Mouse (Mus musculus) kidney, postnatal 14 days (tissue): ENCODE measurements around the gene Pyroxd1.

Experiments
- DNase-seq: peaks from one replicate; pipeline ENCODE4 v3.0.0; 2022; ENCODE audit warnings: mixed read lengths

The Pyroxd1 gene

DNA sequence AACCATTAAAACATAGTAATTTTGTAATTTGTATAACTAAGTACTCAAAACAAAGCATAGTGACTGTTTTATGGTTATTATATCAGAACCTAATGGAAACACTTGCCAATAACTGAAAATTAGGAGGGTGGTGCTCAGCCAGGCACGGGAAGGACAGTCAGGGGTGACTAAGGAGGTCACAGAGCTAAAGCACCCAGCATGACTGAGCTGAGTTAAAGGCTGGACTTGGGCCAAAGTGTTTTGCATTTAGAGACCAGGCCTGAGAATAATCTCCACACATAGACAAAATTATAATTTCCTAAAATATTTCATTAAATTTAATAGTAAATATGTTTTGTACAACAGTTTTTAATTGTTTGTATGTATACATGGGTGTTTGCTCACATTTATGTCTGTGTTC, 31.6 kb downstream of the Pyroxd1 start:
- DNase-seq, result no peak

DNA sequence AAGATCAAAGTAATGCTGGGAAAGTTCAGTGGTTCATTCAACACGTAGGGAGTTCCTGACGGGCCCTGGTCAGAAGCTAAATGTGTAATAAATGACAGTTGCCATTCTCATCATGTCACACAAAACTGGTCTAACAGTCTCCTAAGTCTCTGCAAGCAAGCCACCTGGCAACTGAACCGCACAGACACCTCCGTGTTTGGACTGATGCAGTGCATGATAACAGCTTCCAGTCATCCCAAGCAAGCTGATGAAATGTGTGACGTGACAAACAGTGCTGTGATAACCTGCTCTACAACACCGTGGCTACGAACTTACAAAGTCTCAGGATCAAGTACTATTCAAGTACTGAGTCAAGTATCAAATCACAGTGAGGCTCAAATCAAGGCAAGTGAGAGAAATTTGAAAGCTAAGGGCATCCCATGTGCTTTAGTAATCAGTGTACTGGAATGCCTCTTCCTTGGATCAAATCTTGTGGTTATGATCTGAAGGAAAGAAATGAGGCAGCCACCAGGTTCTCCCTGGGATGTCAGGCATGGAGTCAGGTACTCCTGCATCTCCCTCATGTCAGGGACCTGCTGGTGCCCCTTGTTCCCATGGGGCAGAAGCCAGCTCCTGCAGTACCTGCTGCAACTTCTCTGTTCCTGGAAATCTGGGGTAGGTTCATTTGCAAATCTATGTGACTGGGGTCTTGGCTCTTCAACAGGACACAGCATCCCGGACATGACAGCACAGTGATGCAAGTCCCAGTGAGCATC, 33.3 kb downstream of the Pyroxd1 start:
- no peak for DNase-seq

DNA sequence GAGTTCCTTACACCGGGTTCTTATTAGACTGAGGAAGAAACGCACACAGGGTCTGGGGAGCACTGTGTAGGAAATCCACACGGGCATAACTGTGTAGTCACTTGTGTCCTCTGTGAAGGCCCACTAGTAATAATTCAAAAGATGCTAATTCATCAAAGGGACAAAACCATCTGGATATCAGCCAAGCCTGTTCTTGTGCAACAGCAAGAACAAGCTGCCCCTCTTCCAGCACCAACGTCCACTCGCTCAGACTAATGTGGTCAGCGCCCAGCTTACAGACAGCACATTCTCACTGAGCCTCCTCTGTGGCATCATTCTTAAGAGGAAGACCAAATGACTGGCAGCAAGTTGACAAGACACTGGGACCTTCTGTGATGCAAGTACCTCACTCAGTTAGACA, 34.5 kb downstream of the Pyroxd1 start:
- no peak for DNase-seq

DNA sequence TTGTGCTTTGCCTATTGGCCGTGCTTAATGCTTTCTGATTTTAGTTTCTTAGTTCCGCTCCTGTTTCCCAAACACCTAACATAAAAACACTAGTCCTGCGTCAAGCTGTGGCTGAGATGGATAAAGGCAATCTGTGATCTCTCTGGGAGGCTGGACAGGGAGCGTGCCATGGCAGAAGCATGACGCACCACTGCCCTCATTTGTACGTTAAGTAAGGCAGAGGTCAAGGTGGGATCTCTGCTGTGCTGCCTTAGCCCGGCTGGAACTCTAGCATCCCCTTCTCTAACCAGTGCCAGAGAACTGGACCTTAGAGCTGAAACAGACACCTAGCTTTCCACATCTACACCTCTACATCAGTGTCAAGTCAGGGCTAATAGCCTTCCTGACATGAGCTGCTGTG, 36.2 kb downstream of the Pyroxd1 start:
- DNase-seq, result no peak

DNA sequence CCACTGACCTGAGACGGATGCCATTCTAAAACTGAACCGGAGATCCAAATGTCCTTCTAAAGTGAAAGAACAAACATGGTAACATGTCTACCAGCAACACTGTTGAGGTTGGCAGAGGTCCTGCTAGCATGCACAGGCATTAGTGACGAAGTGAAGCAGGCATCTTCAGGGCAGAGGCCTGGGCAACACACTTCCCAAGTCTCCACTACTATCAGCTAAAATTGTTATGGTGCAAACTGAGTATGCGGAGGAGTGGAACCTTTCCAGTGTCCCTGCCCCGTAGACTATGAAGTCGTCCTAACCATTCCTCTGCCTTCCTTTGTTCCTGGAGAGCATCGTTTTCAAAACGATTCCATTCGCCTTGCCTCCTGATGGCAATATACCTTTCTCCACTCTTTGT, 39.1 kb downstream of the Pyroxd1 start:
- DNase-seq, result no peak

DNA sequence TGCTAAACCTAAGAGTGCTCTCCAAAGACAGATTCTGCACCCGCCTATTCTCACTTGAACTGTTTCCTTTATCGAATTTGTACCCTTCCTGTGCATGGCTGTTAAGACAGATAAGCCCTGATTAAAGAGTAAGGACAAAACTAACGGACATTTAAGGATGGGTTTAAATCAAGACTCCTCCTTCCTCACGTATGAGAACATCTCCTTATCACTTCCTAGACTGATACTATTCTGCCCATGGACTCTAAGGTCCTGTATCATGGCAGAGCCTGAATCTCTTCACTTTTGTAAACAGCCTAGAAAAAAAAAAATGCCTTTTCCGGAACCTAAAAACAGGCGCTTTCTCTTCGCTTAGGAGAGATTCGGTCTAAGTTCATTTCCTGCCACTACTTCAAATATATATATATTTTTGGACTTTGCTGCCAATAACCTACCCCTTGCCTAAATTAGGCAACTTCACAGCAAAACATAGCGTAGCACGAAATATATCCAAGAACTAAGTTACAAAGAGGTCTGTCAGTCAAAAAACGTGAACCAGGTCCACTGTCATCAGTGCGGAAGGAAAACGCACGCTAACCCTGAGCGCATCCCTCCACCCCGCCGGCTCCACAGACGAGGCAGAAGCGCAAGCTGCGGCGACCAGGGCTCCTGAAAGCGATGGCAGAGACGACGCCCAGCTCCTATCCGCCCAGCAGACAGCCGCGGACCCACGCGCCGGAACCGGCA, 41.0 kb downstream of the Pyroxd1 start:
- no peak for DNase-seq

DNA sequence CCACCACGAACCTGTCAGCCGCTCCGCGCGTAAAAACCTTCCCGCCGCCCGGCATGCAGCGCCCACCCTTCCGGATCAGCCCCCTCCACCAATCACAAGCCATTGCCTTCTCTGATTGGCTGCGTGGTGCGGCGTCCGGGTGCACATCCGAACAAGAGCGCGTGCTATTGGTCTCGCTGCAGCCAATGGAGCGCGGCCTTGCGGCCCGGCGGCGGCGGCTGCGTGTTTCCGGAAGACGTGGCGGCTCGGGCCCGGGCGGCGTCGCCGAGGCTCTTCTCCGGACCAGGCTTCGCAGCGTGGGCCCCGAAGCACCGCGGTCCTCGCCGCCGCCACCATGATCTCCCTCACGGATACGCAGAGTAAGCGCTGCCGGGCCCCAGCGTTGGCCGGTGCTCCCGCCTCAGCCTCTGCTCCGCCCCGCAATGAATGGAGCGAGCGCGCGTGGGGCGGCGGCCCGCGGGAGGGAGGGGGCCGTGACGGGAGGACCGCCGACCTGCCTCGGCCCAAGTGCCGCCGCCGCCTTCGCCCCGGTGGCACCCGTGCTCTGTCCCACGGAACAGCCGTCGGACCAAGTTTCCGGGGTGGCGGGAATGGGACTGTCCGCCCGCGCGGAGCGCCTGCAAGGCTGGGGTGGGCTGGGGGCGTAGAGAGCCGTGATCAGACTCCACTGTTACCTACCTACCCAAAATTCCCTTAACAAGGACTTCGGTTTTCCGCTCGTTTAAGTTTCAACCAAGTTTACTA, 41.7 kb downstream of the Pyroxd1 start, which contains the start of the genes Recql and Golt1b:
Gene Recql, minus strand, starts transcription at position 77 of the 744 bp plus-strand sequence.
Gene Golt1b, plus strand, starts transcription at position 211 of the 744 bp plus-strand sequence.
- peak; percentile 98 for DNase-seq

DNA sequence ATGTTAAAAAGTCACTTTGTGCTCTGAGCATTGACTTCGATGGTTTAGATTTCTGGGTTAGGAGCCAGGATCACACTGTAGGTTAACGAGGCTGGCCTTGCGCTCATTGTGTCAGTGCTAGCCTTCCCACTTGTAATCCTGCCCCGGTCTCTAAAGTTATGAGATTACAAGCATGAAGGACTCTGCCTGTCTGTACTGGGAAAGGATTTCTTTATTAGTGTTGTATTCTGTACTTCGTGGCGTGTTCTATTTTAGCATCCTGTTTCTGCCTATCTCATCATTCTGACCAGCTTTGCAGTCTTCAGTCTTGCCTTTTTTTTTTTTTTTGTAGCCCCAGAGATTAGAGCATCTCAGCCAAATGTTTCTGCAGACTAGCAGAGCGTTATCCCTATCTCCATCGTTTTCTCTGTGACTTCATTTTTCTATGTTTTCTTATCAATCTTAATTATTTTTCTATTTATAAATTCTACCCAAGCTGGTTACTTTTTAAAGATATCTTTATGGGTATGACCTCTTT, 42.4 kb downstream of the Pyroxd1 start:
- no peak for DNase-seq

DNA sequence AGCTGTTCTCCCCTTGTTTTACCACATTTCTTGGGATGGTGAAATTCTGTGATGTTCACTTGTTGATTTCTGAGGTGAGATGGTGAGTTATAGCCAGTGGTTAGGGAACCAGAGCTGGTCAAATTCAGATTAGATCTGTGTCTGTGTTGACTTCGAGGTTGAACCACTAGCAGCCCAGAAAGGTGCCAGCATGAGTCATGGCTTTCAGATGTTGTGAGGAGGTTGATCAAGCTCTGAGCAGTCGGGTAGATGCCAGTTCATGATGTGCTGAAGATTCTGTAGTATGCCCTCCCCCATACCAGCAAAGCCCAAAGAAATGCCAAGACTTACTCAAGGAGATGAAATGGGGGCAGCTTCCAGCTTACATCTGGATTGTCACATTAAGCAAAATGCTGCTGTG, 43.6 kb downstream of the Pyroxd1 start:
- no peak for DNase-seq

DNA sequence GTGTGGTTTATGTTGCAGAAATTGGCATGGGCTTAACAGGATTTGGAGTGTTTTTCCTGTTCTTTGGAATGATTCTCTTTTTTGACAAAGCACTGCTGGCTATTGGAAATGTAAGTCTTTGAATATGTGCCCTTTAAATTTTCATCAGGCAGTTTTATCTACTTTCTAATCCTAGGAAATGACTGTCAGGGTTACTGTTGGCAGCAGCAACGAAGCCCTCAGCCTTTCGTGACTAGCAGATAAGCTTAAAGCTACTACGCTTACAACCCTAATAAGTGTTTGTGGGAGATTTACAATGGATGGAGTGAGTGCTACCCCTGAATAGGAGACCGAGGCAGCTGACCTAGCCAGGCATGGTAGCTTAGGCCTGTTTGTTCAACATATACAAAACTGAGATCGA, 46.9 kb downstream of the Pyroxd1 start:
- DNase-seq, result no peak

DNA sequence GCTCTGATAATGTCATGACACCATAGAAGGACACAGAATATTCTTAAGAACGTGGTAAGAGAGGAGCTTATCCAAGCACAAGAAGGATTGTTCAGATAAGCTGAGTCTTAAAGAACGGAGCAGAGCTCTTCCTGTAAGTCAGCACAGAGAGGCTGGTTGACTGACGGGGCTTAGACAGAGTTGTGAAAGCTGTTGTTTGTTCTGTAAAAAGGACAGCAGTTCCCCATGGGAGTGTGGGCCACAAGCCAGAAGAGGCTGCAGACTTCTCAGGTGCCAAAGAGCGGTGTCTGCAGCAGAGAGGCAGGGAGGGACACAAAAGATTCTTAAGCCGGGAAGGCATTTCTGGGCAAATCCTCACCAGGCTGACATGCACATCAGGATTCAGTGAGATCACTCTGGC, 49.2 kb downstream of the Pyroxd1 start:
- no peak for DNase-seq

DNA sequence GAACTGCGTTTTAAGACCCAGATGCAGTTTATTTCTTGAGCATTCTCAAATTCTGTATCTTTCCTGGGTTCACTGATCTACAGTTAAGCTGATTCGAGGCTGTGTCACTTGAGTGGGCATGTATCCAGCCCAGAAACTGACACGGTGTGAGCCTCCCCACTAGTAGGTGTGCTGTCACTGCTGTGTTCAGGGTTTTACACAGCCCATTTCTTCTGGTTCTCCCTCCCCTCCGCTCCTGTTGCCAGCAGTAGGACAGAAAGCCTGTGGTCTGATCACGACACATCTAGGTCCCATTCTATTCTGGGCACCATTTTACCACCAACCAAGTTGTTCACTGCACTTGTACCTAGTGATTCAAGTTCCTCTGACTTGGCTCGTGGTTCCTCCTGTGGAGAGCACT, 50.3 kb downstream of the Pyroxd1 start:
- DNase-seq, result no peak

DNA sequence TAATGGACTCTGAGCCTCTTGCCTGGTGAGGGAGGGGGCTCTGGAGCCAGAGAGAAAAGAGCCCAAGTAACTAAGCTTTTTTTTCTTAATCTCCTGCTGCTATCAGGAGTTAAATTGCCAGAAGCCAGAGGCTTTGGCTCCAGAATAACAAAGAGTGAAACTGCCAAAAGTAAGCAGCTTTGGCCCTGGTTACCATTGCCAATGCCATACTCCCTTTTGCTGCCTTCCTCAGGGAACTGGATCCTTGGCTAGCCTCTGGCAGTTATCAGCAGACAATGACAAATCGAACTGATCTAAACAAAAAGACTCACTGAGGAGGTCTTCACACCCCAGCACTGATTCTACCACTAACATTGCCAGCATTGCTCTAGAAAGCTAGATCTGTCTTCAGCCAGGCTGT, 65.7 kb downstream of the Pyroxd1 start:
- DNase-seq, result no peak
